Comparison of ENCODE assay signal across 9 mouse cellular contexts in genomic region chr5:30622841-30623185, GRCm38 (mm10). TPM values are rescaled to one million over a fixed set of nuclear protein-coding genes. Genes with fewer than 3 reads are reported as not detected.
A peak's percentile ranks its signal among the peaks of the same experiment; 100 is the strongest.
DNase-seq lines count a peak whose midpoint lies in the region; ATAC-seq and TF ChIP-seq lines count a peak whose summit lies in the region.
"Had no signal": no experiment of that assay in that cellular context is flagged by ENCODE, and none has a peak within 500 bp of the region (broad histone marks: within the 10 kb centered on the region; RNA-seq: fewer than 3 reads in every experiment).

No protein-coding gene starts in this region.

- peaks cover 5% of the 10 kb centered on the region for H3K4me1 ChIP-seq in forebrain, embryonic 11.5 days (replicated peaks; ENCODE audit: control insufficient read depth, insufficient read depth, low read length)
- peaks cover 20% of the 10 kb centered on the region for H3K4me1 ChIP-seq in intestine, embryonic 14.5 days (replicated peaks; ENCODE audit: control insufficient read depth, insufficient read depth, low read length)
- H3K4me1 ChIP-seq in midbrain, postnatal 0 days (ENCODE audit: insufficient read depth, low read length) = peaks cover 9% of the 10 kb centered on the region; the same call in 1 of the 2 replicates

- no peak overlapping the region for H3K27ac ChIP-seq in layer of hippocampus, adult 2 months
- no peak overlapping the region for H3K27ac ChIP-seq in forebrain, embryonic 11.5 days (ENCODE audit: low read depth, low read length)
- no peak overlapping the region for H3K27ac ChIP-seq in intestine, embryonic 14.5 days (ENCODE audit: low read depth)
- no peak overlapping the region for H3K27ac ChIP-seq in midbrain, postnatal 0 days (ENCODE audit: low read depth, low read length)

- ATAC-seq in forebrain, embryonic 11.5 days (replicated peaks; ENCODE audit: low FRiP score) = peak; percentile 42
- ATAC-seq in intestine, embryonic 14.5 days (replicated peaks; ENCODE audit: low FRiP score, low TSS enrichment, low read depth) = 0 out of 2 replicates have a peak, but pooled peaks have one; percentile 2
- ATAC-seq in midbrain, postnatal 0 days (ENCODE audit: low FRiP score) = peak; percentile 42; the same call in 1 of the 2 replicates

- under 1% methylated on average over 10 of the region's 10 CpGs for WGBS in forebrain, embryonic 11.5 days
- WGBS in intestine, embryonic 14.5 days = 11% methylated on average over 10 of the region's 10 CpGs
- WGBS in midbrain, postnatal 0 days = 13% methylated on average over 10 of the region's 10 CpGs

- peaks cover 22% of the 10 kb centered on the region for H3K27me3 ChIP-seq in forebrain, embryonic 11.5 days (ENCODE audit: control insufficient read depth, insufficient read depth, low read length)
- peaks cover 10% of the 10 kb centered on the region; the same call in 1 of the 2 replicates for H3K27me3 ChIP-seq in intestine, embryonic 14.5 days (replicated peaks; ENCODE audit: control insufficient read depth, insufficient read depth, low read length)
- H3K27me3 ChIP-seq in midbrain, postnatal 0 days (ENCODE audit: insufficient read depth, low read length) = peaks cover 8% of the 10 kb centered on the region

- no peaks in the 10 kb centered on the region for H3K36me3 ChIP-seq in forebrain, embryonic 11.5 days (ENCODE audit: control insufficient read depth, insufficient read depth, low read length)
- H3K36me3 ChIP-seq in intestine, embryonic 14.5 days (ENCODE audit: control insufficient read depth, insufficient read depth, low read length) = no peaks in the 10 kb centered on the region
- H3K36me3 ChIP-seq in midbrain, postnatal 0 days (ENCODE audit: insufficient read depth, low read length) = no peaks in the 10 kb centered on the region

- H3K4me3 ChIP-seq in layer of hippocampus, adult 2 months = peak overlapping the region; percentile 46; the same call in 1 of the 2 replicates
- peak overlapping the region; percentile 38 for H3K4me3 ChIP-seq in forebrain, embryonic 11.5 days (ENCODE audit: low read depth, low read length)
- H3K4me3 ChIP-seq in intestine, embryonic 14.5 days (ENCODE audit: low read depth, low read length) = peak overlapping the region; percentile 27
- peak overlapping the region; percentile 21; the same call in 1 of the 2 replicates for H3K4me3 ChIP-seq in midbrain, postnatal 0 days (ENCODE audit: low read depth, low read length)

- no peaks in the 10 kb centered on the region for H3K9me3 ChIP-seq in forebrain, embryonic 11.5 days (ENCODE audit: control insufficient read depth, low read length)
- no peaks in the 10 kb centered on the region for H3K9me3 ChIP-seq in intestine, embryonic 14.5 days (ENCODE audit: control insufficient read depth, low read length)
- no peaks in the 10 kb centered on the region for H3K9me3 ChIP-seq in midbrain, postnatal 0 days (ENCODE audit: low read length)

- DNase-seq in layer of hippocampus, adult 2 months (ENCODE audit: low spot score in 2 of 2) = no peak
- DNase-seq in layer of hippocampus, adult 18-20 months (ENCODE audit: low spot score in 2 of 2) = no peak
- peak; percentile 68 for DNase-seq in forebrain, embryonic 11.5 days (ENCODE audit: low spot score)
- DNase-seq in intestine, embryonic 14.5 days (ENCODE audit: low spot score) = no peak
- DNase-seq in midbrain, postnatal 0 days (ENCODE audit: low spot score) = no peak
- DNase-seq in adrenal gland, postnatal 10 days = no peak
- DNase-seq in adrenal gland, postnatal 4 days (ENCODE audit: low spot score in 2 of 2) = no peak
- no peak for DNase-seq in testis, postnatal 14 days (ENCODE audit: low spot score)

- peak overlapping the region; percentile 43 for H3K9ac ChIP-seq in forebrain, embryonic 11.5 days (ENCODE audit: low read length)
- H3K9ac ChIP-seq in intestine, embryonic 14.5 days (ENCODE audit: low read length) = peak overlapping the region; percentile 22; the same call in 1 of the 2 replicates
- H3K9ac ChIP-seq in midbrain, postnatal 0 days (replicated peaks; ENCODE audit: low read length, poor library complexity, severe bottlenecking) = peak overlapping the region; percentile 42; the same call in 1 of the 2 replicates

- TF ChIP-seq CTCF in layer of hippocampus, adult 2 months (conservative IDR thresholded peaks at IDR 0.05) = no peak; the same call in 1 of the 2 replicates
- no peak for TF ChIP-seq CTCF in midbrain, postnatal 0 days (IDR thresholded peaks at IDR 0.05)

- peak overlapping the region; percentile 79 for H3K4me2 ChIP-seq in forebrain, embryonic 11.5 days (ENCODE audit: low read depth, low read length, severe bottlenecking)
- peak overlapping the region; percentile 47 for H3K4me2 ChIP-seq in intestine, embryonic 14.5 days (ENCODE audit: low read length)
- H3K4me2 ChIP-seq in midbrain, postnatal 0 days (ENCODE audit: low read depth, low read length, poor library complexity, severe bottlenecking) = peak overlapping the region; percentile 47

RNA-seq across cellular contexts. Expression of gene Slc35f6, which starts 24.9 kb away (rescaled TPM):
- total RNA-seq in layer of hippocampus, adult 2 months (2021) = 10 to 100 TPM; 39.2 to 39.9 TPM
- 10 to 100 TPM; 36.2 to 40.6 TPM for total RNA-seq in layer of hippocampus, adult 18-20 months (2021)
- polyA plus RNA-seq in forebrain, embryonic 11.5 days (2014; fragmentation: Nextera tagmentation; extraction: Ambion mirVana) = 24.1 and 28.3 TPM in 2 replicates
- 32.5 and 35.2 TPM in 2 replicates for polyA plus RNA-seq in intestine, embryonic 14.5 days (2014; fragmentation: Nextera tagmentation; extraction: Ambion mirVana)
- total RNA-seq in midbrain, postnatal 0 days (2014; rRNA removed) = 62.5 and 65.3 TPM in 2 replicates
- 25.1 and 30.9 TPM in 2 replicates for polyA plus RNA-seq in midbrain, postnatal 0 days (2015; fragmentation: Nextera tagmentation; extraction: Ambion mirVana)
- 10 to 100 TPM; 30.4 to 34.6 TPM for total RNA-seq in adrenal gland, postnatal 10 days (2021)
- 10 to 100 TPM; 33.5 to 33.7 TPM for total RNA-seq in adrenal gland, postnatal 4 days (2021)

RNA-seq across cellular contexts. Expression of gene Kcnk3, which starts 34.8 kb away (rescaled TPM):
- 10 to 100 TPM in 1 of 2 experiments, 1 to 10 TPM in 1; 9.7 to 11.3 TPM for total RNA-seq in layer of hippocampus, adult 2 months (2021)
- 10 to 100 TPM; 11.2 to 12.9 TPM for total RNA-seq in layer of hippocampus, adult 18-20 months (2021)
- 0.20 and 0.24 TPM in 2 replicates for polyA plus RNA-seq in forebrain, embryonic 11.5 days (2014; fragmentation: Nextera tagmentation; extraction: Ambion mirVana)
- 36.0 and 39.7 TPM in 2 replicates for polyA plus RNA-seq in intestine, embryonic 14.5 days (2014; fragmentation: Nextera tagmentation; extraction: Ambion mirVana)
- 18.8 and 21.8 TPM in 2 replicates for total RNA-seq in midbrain, postnatal 0 days (2014; rRNA removed)
- 12.2 and 12.3 TPM in 2 replicates for polyA plus RNA-seq in midbrain, postnatal 0 days (2015; fragmentation: Nextera tagmentation; extraction: Ambion mirVana)
- total RNA-seq in adrenal gland, postnatal 10 days (2021) = 100 to 1,000 TPM; 549 to 558 TPM
- 100 to 1,000 TPM; 684 to 719 TPM for total RNA-seq in adrenal gland, postnatal 4 days (2021)
- total RNA-seq: megakaryocyte progenitor cell, adult 5-6 weeks had no signal

RNA-seq across cellular contexts. Expression of gene Cenpa, which starts 43.8 kb away (rescaled TPM):
- 1 to 10 TPM; 3.7 to 7.1 TPM for total RNA-seq in layer of hippocampus, adult 2 months (2021)
- 1 to 10 TPM; 3.5 to 4.6 TPM for total RNA-seq in layer of hippocampus, adult 18-20 months (2021)
- polyA plus RNA-seq in forebrain, embryonic 11.5 days (2014; fragmentation: Nextera tagmentation; extraction: Ambion mirVana) = 439 and 447 TPM in 2 replicates
- polyA plus RNA-seq in intestine, embryonic 14.5 days (2014; fragmentation: Nextera tagmentation; extraction: Ambion mirVana) = 292 and 293 TPM in 2 replicates
- 8.9 and 9.4 TPM in 2 replicates for total RNA-seq in midbrain, postnatal 0 days (2014; rRNA removed)
- polyA plus RNA-seq in midbrain, postnatal 0 days (2015; fragmentation: Nextera tagmentation; extraction: Ambion mirVana) = 19.6 and 22.6 TPM in 2 replicates
- total RNA-seq in adrenal gland, postnatal 10 days (2021) = 10 to 100 TPM; 38.0 to 54.0 TPM
- 10 to 100 TPM; 61.3 to 62.0 TPM for total RNA-seq in adrenal gland, postnatal 4 days (2021)

Comparison
In these comparisons a context has a peak if more than half of its experiments do, and no peak if none do; other contexts are left out.
1. RNA of gene Kcnk3, which starts 34.8 kb away (total RNA-seq): 684 to 719 TPM in adrenal gland, postnatal 4 days and 549 to 558 TPM in adrenal gland, postnatal 10 days; 18.8 to 21.8 TPM in midbrain, postnatal 0 days, 11.2 to 12.9 TPM in layer of hippocampus, adult 18-20 months and 9.7 to 11.3 TPM in layer of hippocampus, adult 2 months; every median in the first group is over 10 times any median in the second.
2. Peak in every context shown above with its lines, with median percentiles within 50 percentile points of each other: H3K4me3 ChIP-seq, ATAC-seq, H3K4me2 ChIP-seq and H3K9ac ChIP-seq.